Mouse (Mus musculus) liver, postnatal 0 days (tissue): ENCODE results near the gene Gsx1.

Experiments
- CTCF ChIP-seq: sonication (generic); IDR thresholded peaks from 2 replicates; pipeline ENCODE4 v1.5.1; 2016; ENCODE audit warnings: antibody characterized with exemption, low read depth
- EP300 ChIP-seq: IDR thresholded peaks from 2 replicates; pipeline ENCODE4 v1.6.1; 2016; ENCODE audit warnings: antibody characterized with exemption, low read depth, mild to moderate bottlenecking

DNA sequence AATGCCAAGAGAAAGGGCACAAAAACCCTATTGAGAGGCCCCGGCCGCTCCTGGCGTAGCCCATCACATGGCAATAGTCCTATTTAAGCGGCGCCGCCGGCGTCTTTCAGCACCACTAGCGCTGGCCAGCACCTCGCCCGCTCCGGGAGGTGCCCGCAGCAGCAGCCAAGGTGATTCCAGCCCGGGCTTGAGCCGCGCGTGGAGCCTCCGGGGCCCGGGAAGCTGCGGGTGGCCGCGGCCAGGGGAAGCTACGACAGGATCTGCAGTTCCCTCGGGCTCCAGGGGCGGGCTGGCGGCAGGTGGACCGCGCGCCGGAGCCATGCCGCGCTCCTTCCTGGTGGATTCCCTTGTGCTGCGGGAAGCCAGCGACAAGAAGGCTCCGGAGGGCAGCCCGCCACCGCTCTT is at the start of gene Gsx1:
- TF ChIP-seq EP300 (no peak), CTCF (no peak)
